15 mouse cellular contexts compared by ENCODE assay signal in genomic region chr17:44025935-44026334, GRCm38 (mm10). TPM values are rescaled to one million over a fixed set of nuclear protein-coding genes. Genes with fewer than 3 reads are reported as not detected.
DNase-seq lines count a peak whose midpoint lies in the region; ATAC-seq and TF ChIP-seq lines count a peak whose summit lies in the region.
"Had no signal": no experiment of that assay in that cellular context is flagged by ENCODE, and none has a peak within 500 bp of the region (broad histone marks: within the 10 kb centered on the region; RNA-seq: fewer than 3 reads in every experiment).

No protein-coding gene starts in this region.

- peaks cover 10% of the 10 kb centered on the region for H3K4me1 ChIP-seq in embryonic facial prominence, embryonic 13.5 days
- H3K4me1 ChIP-seq in embryonic facial prominence, embryonic 10.5 days: peaks cover 13% of the 10 kb centered on the region
- peaks cover 22% of the 10 kb centered on the region for H3K4me1 ChIP-seq in forebrain, embryonic 16.5 days (replicated peaks; ENCODE audit: control insufficient read depth, insufficient read depth, low read length)
- peaks cover 15% of the 10 kb centered on the region; the same call in 1 of the 2 replicates for H3K4me1 ChIP-seq in neural tube, embryonic 14.5 days (ENCODE audit: control insufficient read depth, insufficient read depth, low read length)
- H3K4me1 ChIP-seq: liver, embryonic 13.5 days; megakaryocyte, embryonic 14.5 days had no signal

- 51% methylated on average over 6 of the region's 6 CpGs for WGBS in embryonic facial prominence, embryonic 13.5 days
- WGBS in embryonic facial prominence, embryonic 10.5 days: 64% methylated on average over 6 of the region's 6 CpGs
- WGBS in forebrain, embryonic 16.5 days: 5% methylated on average over 6 of the region's 6 CpGs
- 17% methylated on average over 6 of the region's 6 CpGs for WGBS in neural tube, embryonic 14.5 days

- H3K4me2 ChIP-seq in embryonic facial prominence, embryonic 13.5 days: no peak overlapping the region
- peak overlapping the region; percentile 39 for H3K4me2 ChIP-seq in forebrain, embryonic 16.5 days (ENCODE audit: low read length)
- H3K4me2 ChIP-seq in neural tube, embryonic 14.5 days (ENCODE audit: low read depth, low read length): 0 out of 2 replicates have a peak overlapping the region, but pooled peaks have one; percentile 16
- H3K4me2 ChIP-seq: embryonic facial prominence, embryonic 15.5 days; liver, embryonic 13.5 days had no signal

- no peak overlapping the region for H3K4me3 ChIP-seq in embryonic facial prominence, embryonic 13.5 days
- H3K4me3 ChIP-seq in embryonic facial prominence, embryonic 10.5 days: no peak overlapping the region
- H3K4me3 ChIP-seq in left cerebral cortex, adult 2 months: 0 out of 2 replicates have a peak overlapping the region, but pooled peaks have one; percentile 5
- H3K4me3 ChIP-seq in forebrain, embryonic 16.5 days (replicated peaks; ENCODE audit: low read length): no peak overlapping the region
- no peak overlapping the region for H3K4me3 ChIP-seq in neural tube, embryonic 14.5 days (ENCODE audit: low read depth, low read length)
- H3K4me3 ChIP-seq: embryonic facial prominence, embryonic 15.5 days; liver, embryonic 13.5 days; megakaryocyte, embryonic 14.5 days had no signal

- no peaks in the 10 kb centered on the region for H3K36me3 ChIP-seq in embryonic facial prominence, embryonic 13.5 days
- no peaks in the 10 kb centered on the region for H3K36me3 ChIP-seq in embryonic facial prominence, embryonic 10.5 days (replicated peaks)
- no peaks in the 10 kb centered on the region for H3K36me3 ChIP-seq in forebrain, embryonic 16.5 days (ENCODE audit: control insufficient read depth, insufficient read depth)
- H3K36me3 ChIP-seq in neural tube, embryonic 14.5 days (ENCODE audit: control insufficient read depth, insufficient read depth, low read length): no peaks in the 10 kb centered on the region
- H3K36me3 ChIP-seq: embryonic facial prominence, embryonic 15.5 days; G1E; liver, embryonic 13.5 days had no signal

- H3K9me3 ChIP-seq in embryonic facial prominence, embryonic 13.5 days: no peaks in the 10 kb centered on the region
- no peaks in the 10 kb centered on the region for H3K9me3 ChIP-seq in embryonic facial prominence, embryonic 10.5 days
- H3K9me3 ChIP-seq in forebrain, embryonic 16.5 days (ENCODE audit: control insufficient read depth, low read length): no peaks in the 10 kb centered on the region
- H3K9me3 ChIP-seq in neural tube, embryonic 14.5 days (ENCODE audit: control insufficient read depth, low read length): no peaks in the 10 kb centered on the region
- H3K9me3 ChIP-seq: embryonic facial prominence, embryonic 15.5 days; liver, embryonic 13.5 days; megakaryocyte, embryonic 14.5 days had no signal

- H3K27me3 ChIP-seq in embryonic facial prominence, embryonic 13.5 days: no peaks in the 10 kb centered on the region
- H3K27me3 ChIP-seq in embryonic facial prominence, embryonic 10.5 days (replicated peaks; ENCODE audit: low read depth, poor library complexity, severe bottlenecking): no peaks in the 10 kb centered on the region
- no peaks in the 10 kb centered on the region for H3K27me3 ChIP-seq in forebrain, embryonic 16.5 days (replicated peaks; ENCODE audit: control insufficient read depth, insufficient read depth, low read length)
- no peaks in the 10 kb centered on the region for H3K27me3 ChIP-seq in neural tube, embryonic 14.5 days (ENCODE audit: control insufficient read depth, insufficient read depth, low read length)
- H3K27me3 ChIP-seq: embryonic facial prominence, embryonic 15.5 days; liver, embryonic 13.5 days; megakaryocyte, embryonic 14.5 days had no signal

- ATAC-seq in embryonic facial prominence, embryonic 13.5 days (ENCODE audit: insufficient number of reproducible peaks, insufficient read depth, low FRiP score, low TSS enrichment, low read depth): no peak
- ATAC-seq in forebrain, embryonic 16.5 days: peak; percentile 59
- ATAC-seq in neural tube, embryonic 14.5 days (ENCODE audit: low read depth): no peak
- ATAC-seq: activated CD4-positive, CD25-positive, alpha-beta regulatory T cell, adult 4 months had no signal

- no peak for TF ChIP-seq CTCF in left cerebral cortex, adult 2 months (IDR thresholded peaks at IDR 0.05)

- no peak overlapping the region for H3K9ac ChIP-seq in embryonic facial prominence, embryonic 13.5 days
- no peak overlapping the region for H3K9ac ChIP-seq in forebrain, embryonic 16.5 days (replicated peaks; ENCODE audit: low read depth, low read length)
- H3K9ac ChIP-seq in neural tube, embryonic 14.5 days (replicated peaks; ENCODE audit: low read depth, low read length): no peak overlapping the region
- H3K9ac ChIP-seq: embryonic facial prominence, embryonic 15.5 days; liver, embryonic 13.5 days had no signal

- DNase-seq in embryonic facial prominence, embryonic 10.5 days (ENCODE audit: low spot score): no peak
- DNase-seq in left cerebral cortex, adult 2 months (ENCODE audit: extremely low spot score in 1 of 2, low spot score in 2 of 2): no peak
- DNase-seq in left cerebral cortex, postnatal 36 days (ENCODE audit: low spot score in 2 of 2): no peak
- DNase-seq in adrenal gland, adult 2 months: no peak
- no peak for DNase-seq in cerebellum, adult 11 months
- DNase-seq: gastrocnemius, postnatal 14 days; layer of hippocampus, postnatal 36 days; liver, embryonic 13.5 days had no signal

- peak overlapping the region; percentile 64; the same call in 1 of the 2 replicates for H3K27ac ChIP-seq in embryonic facial prominence, embryonic 13.5 days
- H3K27ac ChIP-seq in embryonic facial prominence, embryonic 10.5 days (replicated peaks): no peak overlapping the region
- peak overlapping the region; percentile 69 for H3K27ac ChIP-seq in left cerebral cortex, adult 2 months
- H3K27ac ChIP-seq in forebrain, embryonic 16.5 days (ENCODE audit: low read length): peak overlapping the region; percentile 89
- H3K27ac ChIP-seq in neural tube, embryonic 14.5 days (ENCODE audit: low read depth, low read length): peak overlapping the region; percentile 73
- H3K27ac ChIP-seq: embryonic facial prominence, embryonic 15.5 days; liver, embryonic 13.5 days had no signal

- intact Hi-C loops in left cerebral cortex, adult 2 months (cut with DNase I): loop anchor here (5.0 kb wide), 1 partner anchor 74 kb away; no protein-coding TSS in a partner anchor
- intact Hi-C loops in left cerebral cortex, postnatal 36 days (cut with DNase I): loop anchor here (5.0 kb wide), 1 partner anchor 74 kb away; no protein-coding TSS in a partner anchor

RNA-seq across cellular contexts. Expression of gene Enpp5, which starts 52.7 kb away (rescaled TPM):
- polyA plus RNA-seq in embryonic facial prominence, embryonic 13.5 days (2015; fragmentation: Nextera tagmentation; extraction: Ambion mirVana): 15.4 and 20.0 TPM in 2 replicates
- polyA plus RNA-seq in embryonic facial prominence, embryonic 10.5 days (2016; fragmentation: Nextera tagmentation; extraction: Ambion mirVana): 6.1 and 6.5 TPM in 2 replicates
- 100 to 1,000 TPM; 175 to 187 TPM for total RNA-seq in left cerebral cortex, adult 2 months (2021)
- 100 to 1,000 TPM; 175 to 189 TPM for total RNA-seq in left cerebral cortex, postnatal 36 days (2021)
- 75.7 and 90.0 TPM in 2 replicates for polyA plus RNA-seq in forebrain, embryonic 16.5 days (2015; fragmentation: Nextera tagmentation; extraction: Ambion mirVana)
- polyA plus RNA-seq in neural tube, embryonic 14.5 days (2014; fragmentation: Nextera tagmentation; extraction: Ambion mirVana): 89.4 and 103 TPM in 2 replicates
- 10 to 100 TPM; 59.2 to 63.9 TPM for total RNA-seq in adrenal gland, adult 2 months (2021)
- polyA plus RNA-seq in adrenal gland, adult 2 months (2012; rRNA removed): 8.6 and 9.2 TPM in 2 replicates
- polyA plus RNA-seq: G1E had no signal
